Mouse (Mus musculus) gastrocnemius, adult 2 months (tissue): ENCODE measurements around the gene Hook1. TPM values are rescaled to one million over a fixed set of nuclear protein-coding genes. Genes with fewer than 3 reads are reported as not detected.

Experiments
- DNase-seq: peaks from one replicate; pipeline ENCODE4 v3.0.0; 2022
- H3K27ac ChIP-seq: fragments of 200-600 bp; 2 replicates; pipeline ENCODE4 v1.8.1; 2022; ENCODE audit warnings: mild to moderate bottlenecking
- H3K4me3 ChIP-seq: fragments of 200-600 bp; 2 replicates; pipeline ENCODE4 v1.8.1; 2022; ENCODE audit warnings: mild to moderate bottlenecking, moderate library complexity
- CTCF ChIP-seq: fragments of 200-600 bp; IDR thresholded peaks from 2 replicates; pipeline ENCODE4 v1.8.1; 2022; ENCODE audit warnings: antibody characterized with exemption, mild to moderate bottlenecking, moderate library complexity
- intact Hi-C: fragments of 180-260 bp; cut with DNase I; formaldehyde crosslinking; loops from one replicate; pipeline ENCODE4 v1.15.1; 2025
- total RNA-seq, 2 experiments: library from RNA; stranded (reverse); gene quantifications; 2 replicates each; pipeline ENCODE4 v1.2.3; 2021

Hook1 gene
- total RNA-seq, 2 experiments from 2014 or later: 13.3 to 17.0 TPM

DNA sequence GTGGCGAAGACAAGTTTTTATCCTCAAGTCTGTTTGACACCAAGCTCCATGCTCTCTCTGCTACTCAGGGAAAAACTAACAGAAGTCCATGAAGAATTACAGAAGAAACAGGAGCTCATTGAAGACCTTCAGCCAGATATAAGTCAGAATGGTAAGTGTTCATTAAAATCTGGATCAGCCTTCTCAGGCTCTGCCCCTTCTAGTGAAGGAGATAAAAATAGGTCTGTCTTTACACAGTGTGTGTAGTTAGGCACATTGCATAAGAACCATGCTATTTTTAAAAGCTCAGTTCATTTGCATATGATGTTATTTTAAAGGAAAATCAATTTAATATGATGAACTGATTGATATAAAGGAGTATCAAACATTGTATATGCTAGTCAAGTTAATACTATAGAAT is 49.8 kb downstream of the Hook1 start:
- Histone ChIP-seq H3K27ac (no peak overlapping the region), H3K4me3 (no peak overlapping the region)
- no peak for TF ChIP-seq CTCF
- intact Hi-C loops: no loop called here
- DNase-seq: no peak

- TF ChIP-seq CTCF: peak; percentile 62
- Histone ChIP-seq H3K4me3 (no peak overlapping the region), H3K27ac (no peak overlapping the region)
- no peak for DNase-seq
- intact Hi-C loops: no loop called here
Observed at GRCm38 (mm10) chr4:96022803-96023202, 55.8 kb downstream of the Hook1 start.

DNA sequence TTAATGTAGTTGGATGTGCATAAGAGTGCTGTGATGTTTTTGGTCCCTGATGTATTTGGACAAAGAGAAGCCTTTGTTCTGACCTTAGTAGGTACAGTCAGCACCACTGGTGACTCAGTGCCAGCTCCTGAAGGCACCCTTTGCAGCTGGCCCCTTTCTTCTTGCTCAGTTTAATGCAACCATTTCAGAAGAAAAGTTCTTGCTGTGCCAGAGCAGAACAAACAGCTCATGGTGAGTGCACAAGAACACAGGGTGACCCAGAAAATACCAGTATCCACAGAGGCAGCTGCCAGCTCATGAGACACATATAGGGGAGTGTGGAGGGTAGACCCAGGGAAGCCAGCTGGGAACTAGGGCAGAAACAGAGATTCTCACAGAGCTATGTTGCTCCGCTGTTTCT is 61.4 kb downstream of the Hook1 start:
- H3K4me3 ChIP-seq: no peak overlapping the region
- no peak for TF ChIP-seq CTCF
- intact Hi-C loops: no loop called here
- no peak overlapping the region for H3K27ac ChIP-seq
- DNase-seq: no peak

DNA sequence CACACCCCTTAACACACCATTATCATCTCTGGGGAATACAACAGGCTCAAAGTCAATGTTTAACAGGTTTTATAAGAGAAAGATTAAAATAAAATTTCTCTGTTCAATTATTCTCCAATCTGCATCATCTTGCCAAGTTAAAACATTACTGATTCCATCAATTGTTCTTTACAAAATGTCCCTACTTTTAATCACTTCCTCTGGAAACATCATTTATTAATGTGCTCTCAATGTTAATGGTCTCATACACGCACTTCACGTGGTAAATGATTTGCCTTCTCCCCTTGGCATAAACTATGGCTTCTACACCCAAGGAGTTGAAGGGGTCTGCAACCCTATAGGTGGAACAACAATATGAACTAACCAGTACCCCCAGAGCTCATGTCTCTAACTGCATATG is 93.1 kb downstream of the Hook1 start:
- Histone ChIP-seq H3K27ac (no peak overlapping the region), H3K4me3 (no peak overlapping the region)
- no peak for TF ChIP-seq CTCF
- intact Hi-C loops: no loop called here
- DNase-seq: no peak

DNA sequence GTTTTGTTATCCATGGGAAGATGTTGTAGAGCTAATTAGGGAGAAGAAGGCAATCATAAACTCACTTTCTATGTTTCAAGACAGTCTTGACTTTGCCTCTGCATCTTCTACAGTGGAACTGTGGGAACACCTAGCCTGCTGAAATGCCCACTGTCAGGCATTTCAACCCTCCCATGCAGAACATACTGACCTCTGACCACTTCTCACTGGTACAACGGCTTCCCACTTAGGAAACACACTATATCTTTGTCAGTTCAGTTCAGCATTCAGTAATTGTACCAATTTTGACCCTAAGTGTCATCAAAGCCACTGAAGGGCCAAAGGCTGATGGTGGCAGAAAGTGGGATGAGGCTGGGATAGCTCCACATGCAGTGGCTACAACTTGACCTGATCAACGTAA is 95.0 kb downstream of the Hook1 start:
- DNase-seq: no peak
- intact Hi-C loops: no loop called here
- TF ChIP-seq CTCF: no peak
- Histone ChIP-seq H3K27ac (no peak overlapping the region), H3K4me3 (no peak overlapping the region)

Other genes starting within 250 kb of the Hook1 start
- not detected for gene Cyp2j13, start 110.3 kb downstream of the Hook1 start, total RNA-seq
- not detected for gene Cyp2j12, start 173.9 kb downstream of the Hook1 start, total RNA-seq